Mouse (Mus musculus) brain, adult 10 weeks (tissue): Measurements from ENCODE around the gene Rasl12. TPM values are rescaled to one million over a fixed set of nuclear protein-coding genes. Genes with fewer than 3 reads are reported as not detected.

Experiments
- polyA plus RNA-seq: library from polyadenylated mRNA; stranded (reverse); fragments of 350-450 nt; fragmentation: Illumina TruSeq; extraction: RNeasy Lipid Tissue Mini Kit (QIAGEN cat#74804); gene quantifications from one replicate; pipeline ENCODE4 v1.2.3, GENCODE M21; 2015; ENCODE audit warnings: low read depth, low replicate concordance

Rasl12 gene
- polyA plus RNA-seq: 4.6 TPM

GRCm38 (mm10) chr9:65398279-65398678 is at the start of gene Rasl12:
TSS of gene Rasl12 (plus strand) at chr9:65398506.

GRCm38 (mm10) chr9:65360641-65361448 is 37.5 kb upstream of the Rasl12 start, which contains the start of gene Ubap1l:
TSS of gene Ubap1l (plus strand) at chr9:65361041.

GRCm38 (mm10) chr9:65391613-65391964 is 6.7 kb upstream of the Rasl12 start, which contains the start of gene Kbtbd13:
TSS of gene Kbtbd13 (minus strand) at chr9:65391652.

GRCm38 (mm10) chr9:65422760-65423501 is 24.6 kb downstream of the Rasl12 start, which contains the start of gene Slc51b:
TSS of gene Slc51b (minus strand) at chr9:65422955.

GRCm38 (mm10) chr9:65435671-65436301 is 37.5 kb downstream of the Rasl12 start, which contains the start of gene Mtfmt:
TSS of gene Mtfmt (plus strand) at chr9:65435782.

GRCm38 (mm10) chr9:65460732-65461442 is 62.6 kb downstream of the Rasl12 start, which contains the start of gene Spg21:
TSS of gene Spg21 (plus strand) at chr9:65460947.

Other genes with a start within 250 kb of the Rasl12 start
- 2.6 TPM for gene Parp16, start 203.2 kb upstream of the Rasl12 start, polyA plus RNA-seq
- not detected for gene Cilp, start 133.3 kb upstream of the Rasl12 start, polyA plus RNA-seq
- gene Clpx, start 104.2 kb upstream of the Rasl12 start, polyA plus RNA-seq: 27.0 TPM
- gene Pdcd7, start 52.4 kb upstream of the Rasl12 start, polyA plus RNA-seq: 21.8 TPM
- gene Ubap1l, start 37.5 kb upstream of the Rasl12 start, polyA plus RNA-seq: 7.9 TPM
- 0.19 TPM for gene Kbtbd13, start 6.9 kb upstream of the Rasl12 start, polyA plus RNA-seq
- not detected for gene Slc51b, start 24.4 kb downstream of the Rasl12 start, polyA plus RNA-seq
- gene Mtfmt, start 37.3 kb downstream of the Rasl12 start, polyA plus RNA-seq: 16.7 TPM
- gene Spg21, start 62.4 kb downstream of the Rasl12 start, polyA plus RNA-seq: 34.6 TPM
- 1.2 TPM for gene Ankdd1a, start 121.7 kb downstream of the Rasl12 start, polyA plus RNA-seq
- 11.7 TPM for gene Plekho2, start 181.5 kb downstream of the Rasl12 start, polyA plus RNA-seq
- gene Pif1, start 188.7 kb downstream of the Rasl12 start, polyA plus RNA-seq: not detected
- gene Rbpms2, start 231.1 kb downstream of the Rasl12 start, polyA plus RNA-seq: 2.8 TPM